Mouse (Mus musculus) forebrain, embryonic 13.5 days (tissue): ENCODE measurements at regions not wholly inside any gene's neighbourhood (a gene's known extent, or its start where the extent isn't known, plus 50 kb on each side); places are given as distances from the start of the nearest gene placed in this dataset.

Experiments
- ATAC-seq: fragments of 200-750 bp; cut with Nextera tagmentation; 2 replicates; pipeline ENCODE4 v1.8.0; 2017
- H3K27ac ChIP-seq: fragments of 300-500 bp; sonication (generic); 2 replicates; pipeline ENCODE4 v1.5.1; 2015; ENCODE audit warnings: inconsistent platforms, mild to moderate bottlenecking, moderate library complexity
- H3K27me3 ChIP-seq: fragments of 300-500 bp; sonication (generic); 2 replicates; pipeline ENCODE4 v1.6.1; 2015; ENCODE audit warnings: mild to moderate bottlenecking, inconsistent platforms
- H3K36me3 ChIP-seq: fragments of 300-500 bp; sonication (generic); 2 replicates; pipeline ENCODE4 v1.6.1; 2015; ENCODE audit warnings: mild to moderate bottlenecking, inconsistent platforms; ENCODE audit not compliant: poor library complexity, severe bottlenecking
- H3K4me1 ChIP-seq: fragments of 300-500 bp; sonication (generic); 2 replicates; pipeline ENCODE4 v1.6.1; 2015; ENCODE audit warnings: inconsistent platforms
- H3K4me2 ChIP-seq: fragments of 300-500 bp; sonication (generic); 2 replicates; pipeline ENCODE4 v1.6.1; 2015; ENCODE audit warnings: inconsistent platforms, mild to moderate bottlenecking, moderate library complexity
- H3K4me3 ChIP-seq: fragments of 300-500 bp; sonication (generic); 2 replicates; pipeline ENCODE4 v1.5.1; 2015; ENCODE audit warnings: mild to moderate bottlenecking, inconsistent platforms
- H3K9ac ChIP-seq: fragments of 300-500 bp; sonication (generic); 2 replicates; pipeline ENCODE4 v1.6.1; 2015; ENCODE audit warnings: mild to moderate bottlenecking, inconsistent platforms
- H3K9me3 ChIP-seq: fragments of 300-500 bp; sonication (generic); replicated peaks from 2 replicates; pipeline ENCODE4 v1.6.1; 2016; ENCODE audit warnings: inconsistent platforms
- WGBS: fragments of 180-500 bp; shearing (Covaris S2); methylation state at CpG from one replicate; pipeline ENCODE4 v1.1.7; 2015; 5-methylcytosine and 5-hydroxymethylcytosine counted together

GRCm38 (mm10) chr2:78403890-78404289 is 457.7 kb upstream of the Cwc22 start:
- Histone ChIP-seq H3K4me1 (0 out of 2 replicates have a peak, but pooled peaks cover 3% of the 10 kb centered on the region), H3K9ac (no peak overlapping the region), H3K9me3 (no peaks in the 10 kb centered on the region), H3K4me2 (no peak overlapping the region), H3K27me3 (no peaks in the 10 kb centered on the region), H3K36me3 (no peaks in the 10 kb centered on the region), H3K4me3 (no peak overlapping the region), H3K27ac (no peak overlapping the region)
- WGBS, result 81% methylated on average over 3 of the region's 3 CpGs
- ATAC-seq, result no peak

GRCm38 (mm10) chr2:78399236-78399635 is 453.1 kb upstream of the Cwc22 start:
- no peak for ATAC-seq
- H3K36me3 ChIP-seq, result no peaks in the 10 kb centered on the region
- H3K27ac ChIP-seq, result no peak overlapping the region
- no peaks in the 10 kb centered on the region for H3K9me3 ChIP-seq
- H3K27me3 ChIP-seq, result no peaks in the 10 kb centered on the region
- H3K4me3 ChIP-seq, result no peak overlapping the region
- H3K4me2 ChIP-seq, result no peak overlapping the region
- 0 out of 2 replicates have a peak, but pooled peaks cover 3% of the 10 kb centered on the region for H3K4me1 ChIP-seq
- H3K9ac ChIP-seq, result no peak overlapping the region

- H3K27me3 ChIP-seq, result no peaks in the 10 kb centered on the region
- H3K4me1 ChIP-seq, result 0 out of 2 replicates have a peak, but pooled peaks cover 3% of the 10 kb centered on the region
- H3K9me3 ChIP-seq, result no peaks in the 10 kb centered on the region
- 82% methylated on average over 3 of the region's 3 CpGs for WGBS
- H3K4me3 ChIP-seq, result no peak overlapping the region
- no peak overlapping the region for H3K9ac ChIP-seq
- no peak overlapping the region for H3K4me2 ChIP-seq
- no peaks in the 10 kb centered on the region for H3K36me3 ChIP-seq
- ATAC-seq, result no peak
- H3K27ac ChIP-seq, result no peak overlapping the region
These were observed 450.7 kb upstream of the Cwc22 start for GRCm38 (mm10) chr2:78396924-78397323.

DNA sequence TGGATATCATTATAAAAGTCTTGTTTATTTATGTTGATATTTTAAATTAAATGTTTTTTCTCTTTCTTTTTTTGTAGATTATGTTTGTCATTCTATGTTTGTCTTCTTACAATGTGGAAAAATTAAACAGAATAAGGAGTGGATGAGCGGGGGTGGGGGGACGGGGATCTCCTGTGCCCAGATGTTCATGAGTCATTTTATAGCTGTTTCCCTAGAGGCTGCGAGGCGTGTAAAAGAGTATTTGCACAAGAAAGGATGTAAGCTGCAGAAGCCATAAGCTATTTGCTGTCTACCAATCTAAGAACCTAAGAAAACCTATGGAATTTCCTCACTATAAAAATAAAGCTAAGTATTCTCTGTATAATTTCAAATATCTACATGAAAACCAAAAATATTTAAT is 446.9 kb upstream of the Cwc22 start:
- H3K36me3 ChIP-seq, result no peaks in the 10 kb centered on the region
- H3K4me3 ChIP-seq, result no peak overlapping the region
- H3K4me2 ChIP-seq, result no peak overlapping the region
- no peak overlapping the region for H3K27ac ChIP-seq
- 75% methylated on average over 4 of the region's 4 CpGs for WGBS
- H3K9me3 ChIP-seq, result no peaks in the 10 kb centered on the region
- ATAC-seq, result no peak
- no peaks in the 10 kb centered on the region for H3K27me3 ChIP-seq
- H3K9ac ChIP-seq, result no peak overlapping the region
- no peaks in the 10 kb centered on the region for H3K4me1 ChIP-seq

DNA sequence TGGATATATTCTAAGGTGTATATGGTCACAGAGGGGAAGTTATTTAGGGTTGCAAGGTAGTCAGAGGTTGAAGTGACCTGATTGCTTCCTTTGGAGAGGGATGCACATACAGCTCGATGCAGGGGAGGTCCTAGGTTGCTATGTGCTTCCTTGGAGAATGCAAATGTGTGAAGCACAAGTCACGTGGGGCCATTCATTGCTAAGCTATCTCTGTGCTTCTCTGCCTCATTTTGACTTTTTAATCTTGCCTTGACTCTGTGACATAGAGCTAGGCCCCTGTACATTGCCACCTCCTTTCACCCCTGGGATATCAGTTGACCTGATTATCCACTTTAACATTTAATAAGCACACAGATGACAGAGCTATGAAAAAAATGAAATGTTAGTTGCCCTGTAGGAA is 446.2 kb upstream of the Cwc22 start:
- Histone ChIP-seq H3K9me3 (no peaks in the 10 kb centered on the region), H3K4me3 (no peak overlapping the region), H3K36me3 (no peaks in the 10 kb centered on the region), H3K9ac (no peak overlapping the region), H3K27ac (no peak overlapping the region), H3K27me3 (no peaks in the 10 kb centered on the region), H3K4me2 (no peak overlapping the region), H3K4me1 (no peaks in the 10 kb centered on the region)
- no peak for ATAC-seq
- 57% methylated on average over 2 of the region's 2 CpGs for WGBS

DNA sequence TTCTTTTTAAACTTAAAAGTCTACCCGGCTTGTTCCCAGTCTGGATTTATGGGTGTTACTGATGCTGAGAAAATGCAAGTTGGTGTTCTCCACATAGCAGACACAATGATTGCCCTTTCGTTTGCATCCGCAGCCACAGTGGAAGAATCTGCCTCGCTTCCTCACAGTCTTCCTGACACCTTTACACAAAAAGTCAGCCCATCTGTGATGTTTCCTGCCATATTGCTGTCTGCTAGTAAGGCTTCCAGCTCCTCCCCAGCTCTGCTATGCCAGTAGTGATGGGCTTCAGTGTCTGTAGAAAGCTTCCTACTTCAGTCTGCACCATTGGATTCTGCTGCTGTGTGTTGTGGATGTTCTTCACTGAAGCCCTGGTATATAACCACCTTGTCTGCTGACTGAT is 441.8 kb upstream of the Cwc22 start:
- 83% methylated on average over 4 of the region's 4 CpGs for WGBS
- no peaks in the 10 kb centered on the region for H3K9me3 ChIP-seq
- H3K4me3 ChIP-seq, result no peak overlapping the region
- H3K9ac ChIP-seq, result no peak overlapping the region
- no peak overlapping the region for H3K4me2 ChIP-seq
- peak; percentile 43; the same call in 1 of the 2 replicates for ATAC-seq
- no peaks in the 10 kb centered on the region for H3K36me3 ChIP-seq
- H3K27me3 ChIP-seq, result no peaks in the 10 kb centered on the region
- no peaks in the 10 kb centered on the region for H3K4me1 ChIP-seq
- no peak overlapping the region for H3K27ac ChIP-seq

GRCm38 (mm10) chr2:78381234-78381633 is 435.1 kb upstream of the Cwc22 start:
- Histone ChIP-seq H3K4me3 (no peak overlapping the region), H3K4me2 (no peak overlapping the region), H3K36me3 (no peaks in the 10 kb centered on the region), H3K4me1 (no peaks in the 10 kb centered on the region), H3K27me3 (no peaks in the 10 kb centered on the region), H3K27ac (no peak overlapping the region), H3K9ac (no peak overlapping the region), H3K9me3 (no peaks in the 10 kb centered on the region)
- no peak for ATAC-seq

DNA sequence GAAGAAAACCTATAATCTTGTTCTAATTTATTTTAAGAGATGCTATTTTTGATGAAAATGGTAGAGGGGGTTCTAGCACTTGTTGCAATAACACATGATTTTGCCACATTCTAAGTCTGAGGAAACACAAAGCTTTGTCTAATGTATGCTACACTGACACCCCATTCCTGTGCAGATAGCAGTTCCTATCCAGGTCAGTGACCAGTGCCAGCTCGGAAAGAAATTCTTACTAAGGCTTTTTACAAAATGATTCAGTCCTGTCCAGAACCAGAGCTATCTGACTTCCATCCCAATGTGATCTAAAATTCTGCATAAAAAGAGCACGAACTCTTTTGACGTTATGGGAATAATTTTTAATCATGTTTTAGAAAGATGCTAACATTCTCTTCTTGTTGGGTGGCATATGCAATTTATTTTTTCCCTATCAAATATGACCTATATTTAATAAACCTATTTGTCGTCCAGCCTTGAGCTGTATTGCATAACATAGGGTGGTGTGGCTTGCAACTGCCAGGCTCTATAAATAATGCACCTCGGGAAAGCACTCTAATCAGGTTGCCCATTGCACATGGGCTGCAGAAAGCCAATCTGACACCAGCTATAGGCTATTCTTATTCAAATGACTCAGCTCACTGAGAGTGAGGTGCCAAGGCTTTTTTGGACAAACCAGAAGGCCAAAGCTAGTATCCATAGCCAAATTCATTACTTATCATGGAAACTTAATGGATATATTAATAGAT is 385.7 kb upstream of the Cwc22 start:
- Histone ChIP-seq H3K36me3 (no peaks in the 10 kb centered on the region), H3K4me1 (no peaks in the 10 kb centered on the region), H3K27me3 (no peaks in the 10 kb centered on the region), H3K27ac (no peak overlapping the region), H3K4me2 (no peak overlapping the region), H3K9me3 (no peaks in the 10 kb centered on the region; the same call in 1 of the 2 replicates), H3K4me3 (no peak overlapping the region), H3K9ac (no peak overlapping the region)
- ATAC-seq, result no peak
- 75% methylated on average over 5 of the region's 5 CpGs for whole genome bisulfite sequencing

GRCm38 (mm10) chr2:78326091-78326490 is 379.9 kb upstream of the Cwc22 start:
- WGBS, result 88% methylated on average over 2 of the region's 2 CpGs
- ATAC-seq, result no peak
- no peak overlapping the region for H3K27ac ChIP-seq

DNA sequence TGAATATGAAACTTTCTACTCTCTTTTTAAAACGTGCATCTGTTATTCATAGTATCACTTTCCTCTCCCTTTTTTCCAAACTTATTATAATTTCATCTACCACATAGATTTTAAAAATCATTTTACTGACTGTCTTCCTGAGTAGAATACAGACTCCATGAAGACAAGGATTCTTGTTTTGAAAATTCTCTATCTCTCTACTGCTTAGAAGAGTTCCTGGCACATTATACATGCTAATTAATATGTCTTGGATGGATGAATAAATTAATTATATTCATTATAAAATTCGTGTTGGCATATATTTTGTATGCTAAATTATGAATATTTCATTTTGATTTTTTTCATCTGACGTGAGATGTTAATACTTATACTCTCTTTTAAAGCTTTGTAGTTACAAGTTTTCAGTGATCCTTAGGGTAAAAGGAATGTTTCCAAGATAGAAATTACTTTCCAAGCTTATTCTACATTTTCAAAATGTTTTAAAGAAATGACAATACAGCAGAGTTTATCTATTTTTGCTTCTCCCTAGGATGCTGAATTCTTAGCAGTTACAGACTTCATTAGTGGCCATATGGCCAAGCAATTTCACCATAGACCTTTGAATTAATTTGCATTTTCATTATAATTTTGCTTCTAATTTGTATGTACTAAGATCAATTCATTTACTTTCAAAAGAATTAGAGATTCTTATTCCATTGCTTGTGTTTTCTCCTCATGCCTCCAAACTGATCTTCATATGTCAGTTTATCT is 376.2 kb upstream of the Cwc22 start:
- 70% methylated on average over 3 of the region's 3 CpGs for WGBS
- H3K4me2 ChIP-seq, result no peak overlapping the region
- no peak overlapping the region for H3K4me3 ChIP-seq
- H3K9ac ChIP-seq, result no peak overlapping the region
- no peaks in the 10 kb centered on the region for H3K27me3 ChIP-seq
- H3K4me1 ChIP-seq, result no peaks in the 10 kb centered on the region
- H3K27ac ChIP-seq, result no peak overlapping the region; the same call in 1 of the 2 replicates
- no peaks in the 10 kb centered on the region for H3K36me3 ChIP-seq
- H3K9me3 ChIP-seq, result no peaks in the 10 kb centered on the region; the same call in 1 of the 2 replicates
- ATAC-seq, result peak; percentile 38; the same call in 1 of the 2 replicates

More at GRCm38 (mm10) chr2:78326091-78326490, 379.9 kb upstream of the Cwc22 start:
- H3K36me3 ChIP-seq, result no peaks in the 10 kb centered on the region
- H3K4me1 ChIP-seq, result no peaks in the 10 kb centered on the region
- no peak overlapping the region for H3K4me3 ChIP-seq
- H3K27me3 ChIP-seq, result no peaks in the 10 kb centered on the region
- no peak overlapping the region for H3K4me2 ChIP-seq
- no peak overlapping the region for H3K9ac ChIP-seq
- H3K9me3 ChIP-seq, result no peaks in the 10 kb centered on the region; the same call in 1 of the 2 replicates

DNA sequence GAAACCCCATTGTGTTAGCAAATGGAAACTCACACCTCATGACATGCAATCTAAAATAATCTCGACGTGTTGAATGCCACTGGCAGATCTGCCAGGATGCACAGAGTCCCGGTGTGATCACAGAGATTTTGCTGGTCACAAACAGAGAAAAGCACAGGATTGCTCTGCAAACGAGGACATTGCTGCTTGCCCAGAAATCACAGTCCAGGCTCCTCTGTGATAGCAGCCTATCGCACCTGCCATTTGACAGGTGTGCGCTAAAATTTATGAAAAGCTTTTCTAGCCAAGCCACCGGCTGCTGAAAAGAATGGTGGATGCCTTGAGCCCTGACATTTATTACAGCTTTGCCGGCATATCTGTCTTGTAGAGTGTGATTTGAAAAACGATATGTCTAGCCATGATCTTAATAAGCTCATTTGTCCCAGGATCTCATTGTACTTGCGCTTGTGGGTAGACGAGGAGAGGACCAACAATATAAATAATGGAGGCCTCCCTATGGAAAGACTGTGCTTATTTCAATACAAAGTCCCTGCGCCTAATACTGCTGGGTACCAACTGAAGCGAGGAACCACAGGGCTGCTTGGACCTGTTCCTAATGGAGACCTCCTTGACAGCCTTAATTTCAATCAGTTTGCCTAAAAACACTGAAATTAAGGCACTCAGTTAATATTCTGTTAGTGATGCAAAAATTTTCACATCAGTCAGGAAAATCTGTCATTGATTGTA is 365.8 kb upstream of the Cwc22 start:
- H3K27me3 ChIP-seq, result no peaks in the 10 kb centered on the region
- no peaks in the 10 kb centered on the region for H3K9me3 ChIP-seq
- H3K27ac ChIP-seq, result no peak overlapping the region
- no peak overlapping the region for H3K4me3 ChIP-seq
- no peaks in the 10 kb centered on the region for H3K36me3 ChIP-seq
- no peak overlapping the region for H3K4me2 ChIP-seq
- 0 out of 2 replicates have a peak, but pooled peaks have one; percentile 43 for ATAC-seq
- H3K4me1 ChIP-seq, result peaks cover 7% of the 10 kb centered on the region; the same call in 1 of the 2 replicates
- H3K9ac ChIP-seq, result no peak overlapping the region
- WGBS, result 60% methylated on average over 13 of the region's 13 CpGs

DNA sequence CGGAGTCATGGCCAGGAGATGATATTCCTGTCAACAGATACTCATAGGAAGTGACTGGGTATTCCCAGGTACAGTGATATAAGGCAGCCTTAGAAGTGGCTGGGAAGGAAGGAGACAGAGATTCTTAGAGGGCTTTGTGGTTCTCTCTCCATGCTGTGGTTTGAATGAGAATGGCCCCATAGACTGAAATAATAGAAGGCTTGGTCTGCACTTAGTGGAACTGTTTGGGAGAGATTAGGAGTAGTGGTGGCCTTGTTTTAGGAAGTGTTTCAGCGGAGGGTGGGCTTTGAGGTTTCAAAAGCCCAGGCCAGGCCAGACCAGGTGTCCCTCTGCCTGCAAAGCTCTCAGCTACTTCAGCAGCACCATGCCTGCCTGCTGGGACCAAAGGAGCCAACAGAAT is 363.2 kb upstream of the Cwc22 start:
- Histone ChIP-seq H3K9me3 (no peaks in the 10 kb centered on the region), H3K9ac (no peak overlapping the region), H3K4me2 (no peak overlapping the region), H3K27me3 (no peaks in the 10 kb centered on the region), H3K4me3 (no peak overlapping the region), H3K4me1 (peaks cover 7% of the 10 kb centered on the region; the same call in 1 of the 2 replicates), H3K27ac (no peak overlapping the region), H3K36me3 (no peaks in the 10 kb centered on the region)
- no peak for ATAC-seq
- WGBS, result 48% methylated on average over 2 of the region's 2 CpGs
